Comparison of ENCODE assay signal across 20 mouse cellular contexts in the genomic region with DNA sequence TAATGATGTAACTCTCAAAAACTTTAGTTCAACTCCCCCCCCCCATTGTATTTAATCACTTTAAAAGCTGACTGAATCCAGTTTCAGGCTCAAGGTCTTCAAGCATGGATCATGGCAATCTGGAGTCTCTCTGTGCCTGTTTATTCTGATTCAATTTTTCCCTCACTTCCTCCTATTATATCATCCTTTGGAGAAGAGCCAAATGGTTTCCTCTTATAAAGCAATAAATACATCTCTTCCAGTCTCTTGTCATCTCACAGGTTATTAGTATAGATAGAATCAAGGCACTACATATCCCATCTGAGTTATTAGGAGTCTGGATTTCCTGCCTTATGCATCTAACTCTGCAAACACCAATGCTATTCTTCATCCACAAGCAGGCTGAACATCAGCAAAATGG.
A peak's percentile ranks its signal among the peaks of the same experiment; 100 is the strongest.
DNase-seq lines count a peak whose midpoint lies in the region; ATAC-seq and TF ChIP-seq lines count a peak whose summit lies in the region.
"Had no signal": no experiment of that assay in that cellular context is flagged by ENCODE, and none has a peak within 500 bp of the region (broad histone marks: within the 10 kb centered on the region; RNA-seq: fewer than 3 reads in every experiment).

No protein-coding gene starts in this region.

- no peaks in the 10 kb centered on the region for H3K9me3 ChIP-seq in hindbrain, embryonic 14.5 days (ENCODE audit: control insufficient read depth, low read length)
- no peaks in the 10 kb centered on the region for H3K9me3 ChIP-seq in hindbrain, embryonic 10.5 days
- H3K9me3 ChIP-seq in lung, embryonic 14.5 days (ENCODE audit: low read depth, low read length): 0 out of 2 replicates have a peak, but pooled peaks cover 5% of the 10 kb centered on the region
- H3K9me3 ChIP-seq: embryonic facial prominence, embryonic 12.5 days; forebrain, embryonic 13.5 days; heart, embryonic 10.5 days; limb, embryonic 12.5 days; midbrain, embryonic 10.5 days had no signal

- ATAC-seq in hindbrain, embryonic 14.5 days (ENCODE audit: low FRiP score): peak; percentile 27; the same call in 1 of the 2 replicates
- peak; percentile 75 for ATAC-seq in lung, embryonic 14.5 days (ENCODE audit: insufficient read depth)
- ATAC-seq in common myeloid progenitor, adult 5-6 weeks (replicated peaks; ENCODE audit: low read depth, poor library complexity, severe bottlenecking): peak; percentile 23
- ATAC-seq: activated CD4-positive, CD25-positive, alpha-beta regulatory T cell, adult 4 months; forebrain, embryonic 13.5 days; midbrain, embryonic 16.5 days had no signal

- no peaks in the 10 kb centered on the region for H3K36me3 ChIP-seq in hindbrain, embryonic 14.5 days (replicated peaks; ENCODE audit: control insufficient read depth, insufficient read depth)
- no peaks in the 10 kb centered on the region for H3K36me3 ChIP-seq in hindbrain, embryonic 10.5 days
- H3K36me3 ChIP-seq in lung, embryonic 14.5 days (ENCODE audit: insufficient read depth): no peaks in the 10 kb centered on the region
- H3K36me3 ChIP-seq: embryonic facial prominence, embryonic 12.5 days; heart, embryonic 10.5 days; limb, embryonic 12.5 days; midbrain, embryonic 10.5 days had no signal

- H3K27me3 ChIP-seq in hindbrain, embryonic 14.5 days (ENCODE audit: control insufficient read depth, insufficient read depth, low read length): no peaks in the 10 kb centered on the region
- no peaks in the 10 kb centered on the region for H3K27me3 ChIP-seq in hindbrain, embryonic 10.5 days (ENCODE audit: insufficient read depth, poor library complexity, severe bottlenecking)
- H3K27me3 ChIP-seq in lung, embryonic 14.5 days (ENCODE audit: insufficient read depth, low read length): no peaks in the 10 kb centered on the region
- H3K27me3 ChIP-seq: embryonic facial prominence, embryonic 12.5 days; forebrain, embryonic 13.5 days; limb, embryonic 12.5 days had no signal

- H3K9ac ChIP-seq in hindbrain, embryonic 14.5 days: no peak overlapping the region
- H3K9ac ChIP-seq in lung, embryonic 14.5 days: no peak overlapping the region
- H3K9ac ChIP-seq: embryonic facial prominence, embryonic 12.5 days; forebrain, embryonic 13.5 days; limb, embryonic 12.5 days; liver, embryonic 14.5 days had no signal

- DNase-seq in hindbrain, embryonic 14.5 days (ENCODE audit: low spot score): no peak
- no peak for DNase-seq in hindbrain, embryonic 10.5 days (ENCODE audit: low spot score)
- DNase-seq in lung, embryonic 14.5 days: peak; percentile 88
- no peak for DNase-seq in lung, adult 18-20 months
- peak; percentile 4 for DNase-seq in 3T3-L1 (ENCODE audit: low read depth, low spot score)
- no peak for DNase-seq in gastrocnemius, postnatal 10 days
- DNase-seq in spleen, adult 18-20 months: no peak
- DNase-seq: B cell, adult 2 months; cerebellum, postnatal 10 days; kidney, adult 2 months; layer of hippocampus, postnatal 36 days had no signal

- H3K4me1 ChIP-seq in hindbrain, embryonic 14.5 days (replicated peaks; ENCODE audit: control insufficient read depth, insufficient read depth, low read length): no peaks in the 10 kb centered on the region
- H3K4me1 ChIP-seq in hindbrain, embryonic 10.5 days (replicated peaks): no peaks in the 10 kb centered on the region
- no peaks in the 10 kb centered on the region for H3K4me1 ChIP-seq in lung, embryonic 14.5 days (ENCODE audit: insufficient read depth)
- H3K4me1 ChIP-seq: embryonic facial prominence, embryonic 12.5 days; forebrain, embryonic 13.5 days; heart, embryonic 10.5 days; limb, embryonic 12.5 days; midbrain, embryonic 10.5 days had no signal

- TF ChIP-seq CTCF in lung, embryonic 14.5 days (IDR thresholded peaks at IDR 0.05; ENCODE audit: low read depth): no peak

- H3K4me2 ChIP-seq in hindbrain, embryonic 14.5 days (replicated peaks): no peak overlapping the region
- no peak overlapping the region for H3K4me2 ChIP-seq in lung, embryonic 14.5 days
- H3K4me2 ChIP-seq: embryonic facial prominence, embryonic 12.5 days; forebrain, embryonic 13.5 days; limb, embryonic 12.5 days had no signal

- no peak overlapping the region for H3K4me3 ChIP-seq in hindbrain, embryonic 14.5 days (replicated peaks; ENCODE audit: low read length)
- no peak overlapping the region for H3K4me3 ChIP-seq in hindbrain, embryonic 10.5 days
- no peak overlapping the region for H3K4me3 ChIP-seq in lung, embryonic 14.5 days (ENCODE audit: low read depth, low read length)
- H3K4me3 ChIP-seq: embryonic facial prominence, embryonic 12.5 days; forebrain, embryonic 13.5 days; heart, embryonic 10.5 days; limb, embryonic 12.5 days; midbrain, embryonic 10.5 days had no signal

- no peak overlapping the region for H3K27ac ChIP-seq in hindbrain, embryonic 14.5 days
- no peak overlapping the region for H3K27ac ChIP-seq in hindbrain, embryonic 10.5 days
- peak overlapping the region; percentile 21; the same call in 1 of the 2 replicates for H3K27ac ChIP-seq in lung, embryonic 14.5 days (ENCODE audit: low read depth)
- H3K27ac ChIP-seq: embryonic facial prominence, embryonic 12.5 days; forebrain, embryonic 13.5 days; heart, embryonic 10.5 days; limb, embryonic 12.5 days; liver, embryonic 14.5 days; midbrain, embryonic 10.5 days had no signal

Comparison
In these comparisons a context has a peak if more than half of its experiments do, and no peak if none do; other contexts are left out.
1. DNase-seq: peak in lung, embryonic 14.5 days (single experiment) and 3T3-L1 (single experiment); none in hindbrain, embryonic 14.5 days (single experiment), hindbrain, embryonic 10.5 days (single experiment), lung, adult 18-20 months (0 of 2), gastrocnemius, postnatal 10 days (single experiment) and spleen, adult 18-20 months (0 of 2).
2. ATAC-seq: peak in every context shown above with its lines; median percentile 75 in lung, embryonic 14.5 days; 27 in hindbrain, embryonic 14.5 days; 23 in common myeloid progenitor, adult 5-6 weeks.